Mouse (Mus musculus): Measurements from ENCODE around the gene Flrt1.
"Not testable (repeated sequence)": the region's sequence is repeated elsewhere in the genome, so short reads cannot be mapped to it uniquely, and the experiment has no call there.

The Flrt1 gene

DNA sequence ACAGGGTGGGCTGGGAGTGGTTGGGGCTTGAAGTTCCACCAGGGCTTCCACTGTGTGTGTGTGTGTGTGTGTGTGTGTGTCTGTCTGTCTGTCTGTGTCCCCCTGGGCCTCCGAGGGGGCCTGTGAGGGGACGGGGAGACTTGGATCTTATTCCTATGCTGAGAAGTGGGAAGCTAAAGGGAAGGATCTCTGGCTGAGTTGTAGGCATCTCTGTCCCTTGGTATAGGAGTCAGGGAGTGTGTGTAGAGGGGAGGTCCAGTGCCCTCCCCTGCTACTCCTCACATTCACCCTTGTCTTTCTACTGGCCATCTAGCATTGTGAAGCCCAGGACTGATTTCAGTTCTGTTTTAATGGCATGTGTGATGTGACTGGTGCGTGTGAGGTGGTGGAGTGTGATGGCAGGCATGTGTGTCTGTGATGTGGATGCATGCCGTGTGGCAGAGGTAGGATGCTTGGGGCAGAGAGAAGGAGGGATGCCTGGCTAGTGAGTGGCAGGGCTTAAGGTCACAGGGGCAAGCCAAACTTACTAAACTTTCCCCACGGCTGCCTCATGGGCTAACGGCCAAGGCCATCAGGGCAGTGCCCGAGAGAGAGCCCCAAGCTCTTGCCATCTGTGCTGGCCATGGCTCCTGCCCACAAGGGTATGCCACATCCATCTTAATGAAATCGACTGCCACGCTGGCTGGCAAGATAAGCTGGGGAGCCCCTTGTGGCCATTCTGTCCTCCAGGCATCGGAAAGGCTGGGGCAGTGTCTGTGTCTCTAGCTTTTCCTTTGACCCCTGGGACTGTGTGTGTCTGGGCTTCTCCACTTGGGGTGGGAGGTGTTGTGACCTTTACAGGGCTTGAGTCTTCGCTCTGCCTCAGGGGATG lies 36.6 kb downstream of the Flrt1 start:
- DNase-seq (ENCODE audit: low read depth, low spot score): no peak

DNA sequence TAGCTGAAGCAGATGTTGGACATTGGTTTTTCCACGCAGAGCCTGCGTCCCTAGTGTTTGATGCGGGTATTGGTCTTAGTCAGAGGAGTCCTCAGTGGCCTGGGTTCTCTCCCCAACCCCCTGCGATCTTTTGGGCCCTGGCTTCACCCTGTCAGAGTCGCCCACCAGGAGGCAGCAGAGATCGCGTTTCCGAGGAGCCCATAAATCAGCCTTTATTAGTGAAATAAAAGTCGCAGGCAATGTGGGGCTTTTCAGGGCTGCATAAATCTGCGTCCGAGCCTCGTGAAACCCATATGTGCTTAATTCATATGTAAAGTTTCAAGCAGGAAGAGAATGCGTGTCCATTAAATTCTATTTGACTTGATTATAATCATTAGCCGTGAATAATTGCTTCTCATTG lies 37.4 kb downstream of the Flrt1 start:
- peak; percentile 73 for DNase-seq (ENCODE audit: low read depth, low spot score)

DNA sequence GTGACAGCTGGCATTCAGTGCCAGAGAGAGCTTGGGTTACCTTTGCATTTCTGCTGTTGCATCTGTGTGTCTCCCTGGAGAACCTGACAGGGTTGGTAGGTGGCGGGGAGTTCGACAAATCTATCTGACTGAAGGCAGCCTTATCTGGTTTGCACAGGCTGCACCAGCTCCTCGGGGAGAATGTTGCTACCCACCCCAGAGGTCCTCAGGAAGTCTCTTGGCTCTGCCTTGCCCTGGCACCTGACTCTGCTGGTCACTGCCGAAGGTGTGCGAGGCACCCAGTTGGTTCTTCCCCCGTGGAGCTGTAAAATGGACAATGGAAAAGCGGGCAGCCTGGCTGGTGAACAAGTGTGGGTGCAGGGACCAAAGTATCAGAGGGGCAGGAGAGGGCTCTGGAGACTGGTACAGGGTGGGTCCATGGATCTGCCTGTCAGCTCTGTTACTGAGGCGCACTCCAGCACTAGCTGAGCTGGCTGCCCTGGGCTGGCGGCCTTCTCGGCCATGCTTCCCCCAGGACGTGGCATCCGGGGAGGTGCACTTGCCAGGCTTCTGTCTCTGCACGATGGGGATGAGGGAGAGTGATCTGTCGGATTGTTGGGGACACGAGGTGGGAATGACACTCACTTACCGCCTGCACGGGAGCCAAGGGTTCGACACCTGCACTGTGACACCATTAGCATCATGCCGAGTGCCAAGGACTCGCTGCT lies 38.0 kb downstream of the Flrt1 start:
- DNase-seq (ENCODE audit: low read depth, low spot score): no peak

DNA sequence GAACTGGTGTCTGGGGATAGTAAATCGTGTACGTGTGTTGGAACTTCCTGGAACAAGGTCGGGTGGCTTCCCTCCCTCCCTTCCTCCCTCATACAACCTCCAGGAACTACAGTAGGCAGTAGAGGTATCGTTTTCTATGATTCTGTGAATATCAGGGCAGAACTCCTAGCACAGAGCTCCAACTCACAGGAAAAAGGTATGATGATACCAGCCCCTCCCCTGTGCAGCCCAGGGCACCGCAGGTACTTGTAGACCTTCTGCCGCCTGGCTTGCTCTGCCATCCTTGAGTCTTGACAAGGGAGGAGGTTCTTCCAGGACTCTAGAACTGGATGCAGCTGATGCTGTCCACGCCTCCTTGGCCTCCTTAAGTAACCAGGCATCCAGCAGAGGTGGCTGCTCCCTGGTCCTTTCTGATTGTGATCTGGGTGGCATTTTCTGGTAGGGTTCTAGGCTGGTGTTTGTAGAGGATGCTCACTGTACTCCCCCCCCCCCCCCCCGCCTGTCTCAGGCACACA lies 38.6 kb downstream of the Flrt1 start:
- no peak for DNase-seq (ENCODE audit: low read depth, low spot score)

DNA sequence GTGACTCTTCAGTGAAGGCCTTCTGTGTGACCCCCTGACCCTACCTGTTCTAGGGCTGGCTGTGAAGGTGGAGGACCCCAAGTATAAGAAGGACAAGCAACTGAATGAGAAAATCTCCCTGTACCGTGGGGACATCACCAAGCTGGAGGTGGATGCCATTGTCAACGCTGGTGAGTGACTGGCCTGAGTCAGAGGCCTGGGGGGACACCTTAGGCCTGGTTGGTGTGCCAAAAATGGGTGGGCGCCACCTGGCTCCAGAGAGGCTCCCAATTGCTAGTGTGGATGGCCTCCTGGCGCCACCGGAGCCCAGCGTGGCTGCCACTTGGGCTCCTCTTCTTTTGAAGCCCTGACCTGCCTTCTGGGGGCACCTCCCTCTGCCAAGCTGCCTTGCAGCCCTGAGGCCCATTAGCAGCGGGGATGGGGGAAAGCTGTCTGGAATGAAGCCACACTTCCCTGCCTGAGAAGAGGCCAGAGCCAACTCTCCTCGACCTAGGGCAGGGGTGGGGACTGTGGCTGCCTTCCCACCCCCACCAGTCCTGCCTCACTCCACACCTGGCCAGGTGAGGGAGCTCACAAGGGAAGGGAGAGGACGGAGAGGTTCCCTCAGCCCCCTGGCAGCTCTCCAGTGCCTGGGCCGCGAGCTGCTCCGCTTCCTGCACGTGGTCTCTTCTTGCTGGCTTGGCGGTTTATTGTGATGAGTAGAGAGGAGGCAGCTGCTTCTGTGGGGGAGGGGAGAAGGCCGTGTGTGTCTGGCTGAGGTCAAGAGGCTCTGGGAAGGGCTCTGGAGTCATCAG lies 39.3 kb downstream of the Flrt1 start:
- no peak for DNase-seq (ENCODE audit: low read depth, low spot score)

DNA sequence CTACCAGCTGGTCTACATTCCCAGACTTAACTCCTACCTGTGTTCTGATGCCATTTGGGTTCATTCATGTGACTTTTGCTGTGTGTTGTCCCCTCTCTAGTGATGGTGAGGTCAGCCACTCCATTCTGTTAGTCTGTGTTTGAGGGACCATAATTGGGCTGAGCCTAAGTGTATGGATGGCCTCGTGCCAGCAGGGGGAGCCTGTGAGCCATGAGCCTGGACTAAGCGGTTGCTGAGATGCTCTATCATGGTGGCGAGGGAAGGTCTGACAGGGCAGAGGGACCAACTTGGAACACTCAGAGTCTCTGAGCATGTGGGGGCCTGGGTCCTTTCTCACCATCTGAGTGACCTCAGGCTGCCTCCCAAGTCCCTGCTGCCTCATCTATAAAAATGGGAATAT lies 41.0 kb downstream of the Flrt1 start:
- peak; percentile 78 for DNase-seq (ENCODE audit: low read depth, low spot score)

DNA sequence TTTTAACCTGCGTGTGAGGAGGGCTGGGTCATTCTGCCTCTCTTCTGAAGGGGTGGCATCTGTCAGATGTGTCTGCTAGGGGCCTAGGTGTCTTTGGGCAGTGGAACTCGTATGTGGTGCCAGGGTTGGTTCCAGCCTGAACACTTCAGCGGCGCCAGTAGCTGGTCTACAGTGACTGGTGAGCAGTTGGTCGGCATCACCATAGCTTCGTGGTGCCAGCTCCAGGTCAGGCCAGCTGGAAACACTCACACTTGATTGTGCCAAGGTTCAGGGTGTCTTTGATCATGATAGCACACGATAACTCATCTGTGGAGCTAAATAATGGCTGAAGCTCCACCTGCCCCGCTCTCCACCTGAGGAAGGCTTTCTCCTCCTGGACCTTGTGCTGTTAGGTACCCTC lies 42.6 kb downstream of the Flrt1 start:
- DNase-seq (ENCODE audit: low read depth, low spot score): no peak

DNA sequence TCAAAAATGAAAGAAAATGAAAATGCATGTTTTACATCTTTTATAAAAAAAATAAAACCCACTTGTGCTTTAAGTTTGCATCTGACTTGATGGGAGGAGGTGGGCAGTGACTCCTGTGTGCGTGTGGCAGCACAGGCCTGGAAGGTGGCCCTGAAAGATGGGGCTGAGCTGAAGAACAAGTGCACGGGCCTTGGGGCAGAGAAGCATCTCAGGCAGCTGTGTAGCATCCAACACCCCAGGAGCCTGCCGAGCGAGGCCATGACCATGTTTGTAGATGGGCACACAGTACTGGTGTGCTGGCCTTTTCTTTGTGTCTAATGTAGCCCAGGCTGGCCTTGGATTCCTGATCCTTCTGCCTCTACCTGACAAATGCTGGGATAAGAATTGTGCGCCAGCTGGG lies 43.4 kb downstream of the Flrt1 start:
- DNase-seq (ENCODE audit: low read depth, low spot score): no peak

DNA sequence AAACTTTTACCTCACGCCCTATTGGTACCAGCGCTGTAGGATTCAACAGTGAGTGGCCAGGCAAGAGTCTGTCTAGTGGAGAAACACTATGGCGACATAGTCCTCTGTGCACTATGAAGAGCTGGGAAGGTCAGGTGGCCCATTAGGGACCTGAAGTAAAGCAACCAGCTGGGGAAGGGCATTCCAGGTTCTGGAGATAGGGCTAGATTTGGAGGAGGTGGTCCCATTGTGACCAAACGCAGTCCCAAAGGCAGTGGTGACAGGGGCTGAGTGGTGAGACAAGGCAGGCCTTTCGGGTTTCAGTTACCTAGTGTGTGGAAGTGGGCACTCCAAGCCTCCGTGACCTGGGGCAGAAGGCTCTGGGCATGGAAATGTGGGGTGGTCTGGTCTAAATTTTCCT lies 47.0 kb downstream of the Flrt1 start:
- no peak for DNase-seq (ENCODE audit: low read depth, low spot score)

DNA sequence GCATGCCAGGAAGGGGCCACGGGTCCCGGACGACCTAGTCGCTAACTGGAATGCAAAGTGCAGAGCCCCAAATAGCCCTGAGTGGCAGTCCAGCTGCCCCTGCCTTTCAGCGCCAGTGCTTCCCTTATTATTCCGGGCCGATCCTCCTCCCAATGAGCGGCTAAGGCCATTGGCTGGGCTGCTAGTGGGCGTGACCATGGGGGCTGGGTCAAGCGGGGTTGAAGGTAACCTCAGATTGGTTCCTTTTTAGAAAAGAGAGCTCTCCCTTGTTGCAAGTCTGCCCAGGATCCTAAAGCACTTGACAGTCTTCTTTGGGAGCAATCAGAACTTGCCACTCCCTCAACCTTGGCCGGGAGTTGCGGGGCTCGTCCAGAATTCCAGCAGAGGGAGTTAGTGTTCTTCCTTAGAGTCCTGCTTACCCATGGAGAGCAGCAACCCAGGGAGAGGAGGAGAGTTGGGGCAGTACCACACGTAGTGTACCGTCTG lies 47.8 kb downstream of the Flrt1 start:
- DNase-seq (ENCODE audit: low read depth, low spot score): peak; percentile 76

DNA sequence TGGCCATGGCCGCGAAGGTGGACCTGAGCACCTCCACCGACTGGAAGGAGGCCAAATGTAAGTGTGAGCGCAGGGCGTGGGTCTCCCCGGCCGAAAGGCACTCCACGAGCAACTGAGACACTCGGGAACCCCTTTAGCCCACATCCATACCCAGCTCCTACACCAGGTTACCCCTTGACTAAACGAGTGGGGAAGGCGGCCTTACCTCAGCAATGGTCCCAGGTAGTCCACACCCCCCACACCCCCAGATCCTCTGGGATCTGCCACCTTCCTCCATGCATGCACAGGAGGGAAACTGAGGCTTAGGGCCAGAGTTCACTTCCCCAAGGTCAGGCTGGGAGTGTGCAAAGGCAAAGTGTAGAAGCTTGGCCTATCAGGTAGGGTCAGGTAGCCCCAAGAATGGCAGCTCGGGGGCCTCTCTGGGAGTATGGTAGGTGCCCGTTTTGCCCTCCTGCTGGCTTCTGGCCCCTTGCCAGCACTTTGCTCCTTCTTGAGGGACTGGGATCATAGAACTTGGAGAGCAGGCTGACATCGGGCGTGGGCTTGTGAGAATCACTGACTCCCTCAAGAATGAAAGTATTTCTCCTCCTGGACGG lies 48.3 kb downstream of the Flrt1 start:
- no peak for DNase-seq (ENCODE audit: low read depth, low spot score)

DNA sequence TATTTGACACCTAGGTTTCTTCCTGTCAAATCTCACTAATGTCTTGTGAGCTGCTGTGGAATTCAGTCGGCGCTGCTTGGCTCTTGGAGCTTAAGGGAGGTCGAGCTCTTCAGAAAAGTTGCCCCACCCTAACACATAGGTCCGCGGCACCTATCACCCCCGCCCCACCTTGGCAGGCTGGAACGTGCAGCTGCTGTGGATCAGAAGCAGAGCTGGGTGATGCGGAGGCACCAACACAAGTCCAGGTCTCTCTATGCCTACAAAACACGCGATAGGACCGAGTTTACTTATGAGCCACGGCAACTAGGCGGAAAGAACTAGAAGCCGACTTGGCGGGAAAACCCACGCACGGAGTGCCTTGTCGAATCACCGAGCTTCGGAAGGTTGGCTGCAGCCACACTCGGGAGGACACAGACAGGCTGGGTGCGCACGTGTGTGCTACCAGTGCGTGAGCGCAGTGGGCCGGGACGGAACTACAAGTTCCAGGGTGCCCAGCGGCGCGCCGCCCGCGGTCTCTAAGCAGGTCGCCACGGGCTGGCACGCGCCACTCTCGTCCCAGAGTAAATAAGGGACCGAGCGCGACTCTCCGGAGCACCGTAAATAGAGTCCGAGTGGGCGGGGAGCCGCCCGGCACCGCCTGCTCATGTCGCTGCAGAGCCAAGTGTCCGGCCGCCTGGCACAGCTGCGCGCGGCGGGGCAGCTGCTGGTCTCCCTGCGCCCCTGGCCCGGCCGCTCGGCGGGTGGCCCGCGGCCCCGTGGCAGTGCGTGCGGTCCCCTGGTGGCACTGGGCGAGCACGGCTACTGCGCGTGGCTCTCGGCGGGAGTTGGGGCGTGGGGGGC lies 49.1 kb downstream of the Flrt1 start, which contains the start of gene Macrod1:
TSS of gene Macrod1 (plus strand) at position 563 of the 840 bp plus-strand sequence.
- DNase-seq (ENCODE audit: low read depth, low spot score): no peak

DNA sequence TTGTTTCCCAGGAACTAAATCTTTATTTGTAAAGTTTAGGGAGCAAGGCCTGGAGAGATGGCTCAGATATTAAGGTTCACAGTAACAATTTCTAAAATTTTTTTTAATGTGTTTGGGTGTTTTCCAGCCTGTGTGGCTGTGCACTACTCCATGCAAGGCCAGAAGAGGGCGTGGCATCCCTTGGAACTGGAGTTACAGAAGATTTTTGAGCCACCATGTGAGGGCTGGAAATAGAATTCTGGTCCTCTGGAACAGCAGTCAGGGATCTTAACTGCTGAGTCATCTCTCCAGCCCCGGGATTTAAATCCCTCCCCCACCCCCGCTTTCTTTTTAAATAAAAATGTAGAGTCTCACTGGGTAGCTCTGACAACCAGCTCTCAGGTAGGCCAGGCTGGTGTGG lies 50.4 kb downstream of the Flrt1 start:
- DNase-seq (ENCODE audit: low read depth, low spot score): no peak

DNA sequence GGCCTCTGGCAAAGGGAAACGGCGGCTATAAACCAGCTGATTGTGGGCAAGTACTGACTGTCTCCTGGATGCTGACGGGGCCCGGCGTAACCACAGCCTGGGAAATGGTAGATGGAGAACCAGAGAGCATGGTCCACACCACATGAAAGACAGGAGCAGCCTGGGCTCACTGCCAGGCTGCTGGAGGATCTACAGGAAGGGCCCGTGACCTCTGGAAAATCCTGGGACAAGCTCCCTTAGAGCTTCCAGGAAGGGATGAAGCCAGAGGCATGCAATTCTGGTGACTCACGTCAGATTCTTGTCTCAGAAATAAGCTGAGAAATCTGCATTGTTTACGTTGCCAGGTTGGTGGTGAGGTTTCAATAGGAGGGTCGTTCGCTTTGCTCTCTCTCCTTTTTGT lies 50.8 kb downstream of the Flrt1 start:
- no peak for DNase-seq (ENCODE audit: low read depth, low spot score)

DNA sequence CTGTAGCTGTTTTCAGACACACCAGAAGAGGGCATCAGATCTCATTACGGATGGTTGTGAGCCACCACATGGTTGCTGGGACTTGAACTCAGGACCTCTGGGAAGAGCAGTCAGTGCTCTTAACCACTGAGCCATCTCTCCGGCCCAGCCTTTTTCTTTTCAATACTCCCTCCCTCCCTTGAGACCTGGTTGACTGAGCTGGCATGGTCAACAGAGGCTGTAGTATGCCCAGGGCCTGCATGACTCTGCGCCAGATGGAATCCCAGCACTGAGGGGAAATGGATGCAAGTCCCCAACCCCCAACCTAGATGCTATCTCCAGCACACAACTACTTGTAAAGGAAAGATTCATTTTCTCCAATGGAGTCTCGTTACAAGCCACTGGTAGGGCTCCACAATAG lies 52.1 kb downstream of the Flrt1 start:
- DNase-seq (ENCODE audit: low read depth, low spot score): not testable (repeated sequence)

DNA sequence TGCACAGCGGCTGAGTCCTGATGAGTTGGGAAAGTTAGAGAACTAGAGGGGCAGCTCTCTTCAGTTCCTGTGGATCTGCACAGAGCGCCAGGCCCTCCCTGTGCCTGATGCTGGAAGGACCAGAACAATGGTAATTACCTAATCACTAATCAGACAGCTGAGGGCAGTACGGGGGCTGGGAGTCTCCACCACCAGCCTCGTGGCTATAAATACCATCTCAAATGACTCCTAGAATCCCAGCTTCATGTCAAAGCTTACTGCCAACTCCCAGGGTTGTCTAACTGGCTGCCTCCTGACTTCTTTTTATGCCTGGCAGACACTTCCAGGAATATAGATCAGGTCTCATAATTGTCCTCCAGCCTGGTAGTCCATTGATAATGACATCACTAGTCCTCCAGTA lies 60.8 kb downstream of the Flrt1 start:
- DNase-seq (ENCODE audit: low read depth, low spot score): no peak

DNA sequence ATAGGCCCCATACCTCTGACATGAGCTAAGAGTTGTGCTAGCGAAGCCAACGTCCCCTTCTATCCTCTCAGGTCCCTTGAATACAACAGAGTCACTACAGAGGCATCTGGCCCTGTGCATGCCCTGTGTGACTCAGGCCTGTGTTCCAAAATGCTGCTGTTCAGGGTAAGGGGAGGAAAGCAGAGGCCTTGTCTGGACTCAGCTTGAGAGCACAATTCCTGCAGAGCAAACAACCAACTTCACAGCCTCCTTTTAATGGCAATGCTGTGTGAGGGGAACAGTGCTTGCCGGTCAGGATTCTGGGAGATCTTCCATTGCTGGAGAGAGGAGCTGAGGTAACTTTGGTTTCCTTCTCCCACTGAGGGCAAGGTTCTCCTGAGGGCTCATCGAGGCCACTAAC lies 61.2 kb downstream of the Flrt1 start:
- DNase-seq (ENCODE audit: low read depth, low spot score): no peak

Measured in embryo, embryonic 11.5 days (tissue).